Mouse (Mus musculus) adrenal gland, adult 2 months (tissue): Measurements from ENCODE around the gene Rcc2. TPM values are rescaled to one million over a fixed set of nuclear protein-coding genes. Genes with fewer than 3 reads are reported as not detected.

Experiments
- DNase-seq: peaks from one replicate; pipeline ENCODE4 v3.0.0; 2021
- long read RNA-seq: library from polyadenylated mRNA; stranded (forward); transcript quantifications from one replicate; pipeline ENCODE4 v2.0.0, GENCODE M21; 2021
- polyA plus RNA-seq: library from polyadenylated mRNA; depleted of rRNA; stranded (reverse); fragments of >200 nt; gene quantifications from 2 replicates; pipeline ENCODE4 v1.2.3, GENCODE M21; 2012; rRNA removed
- total RNA-seq, 2 experiments: library from RNA; stranded (reverse); gene quantifications; 2 replicates each; pipeline ENCODE4 v1.2.3; 2021

Rcc2 gene
- total RNA-seq (10 to 100 TPM; 62.7 to 64.2 TPM), polyA plus RNA-seq (43.1 and 50.1 TPM in 2 replicates)
- long read RNA-seq, transcript Rcc2-201 (13 exons, 3,767 nt): major isoform, 52 of 77 reads
- long read RNA-seq, partial matches to known transcripts: 20 of 77 reads
- long read RNA-seq, other reads (novel, unspliced or antisense): 4 of 77 reads

- DNase-seq: no peak
Measured at GRCm38 (mm10) chr4:140700269-140701018, at the start of gene Rcc2. Gene Rcc2, plus strand, starts transcription at chr4:140700541.

- no peak for DNase-seq
Measured at GRCm38 (mm10) chr4:140653835-140654583, 46.3 kb upstream of the Rcc2 start.

- DNase-seq: no peak
Measured at GRCm38 (mm10) chr4:140654798-140655197, 45.5 kb upstream of the Rcc2 start.

- no peak for DNase-seq
Measured at GRCm38 (mm10) chr4:140656529-140656928, 43.8 kb upstream of the Rcc2 start.

GRCm38 (mm10) chr4:140657681-140658575, 42.4 kb upstream of the Rcc2 start:
- DNase-seq: peak; percentile 88

- no peak for DNase-seq
Measured at GRCm38 (mm10) chr4:140661406-140662022, 38.8 kb upstream of the Rcc2 start.

- peak; percentile 28 for DNase-seq
Measured at GRCm38 (mm10) chr4:140662453-140662852, 37.9 kb upstream of the Rcc2 start.

GRCm38 (mm10) chr4:140662882-140663585, 37.3 kb upstream of the Rcc2 start:
- no peak for DNase-seq

- no peak for DNase-seq
Measured at GRCm38 (mm10) chr4:140665053-140665452, 35.3 kb upstream of the Rcc2 start.

GRCm38 (mm10) chr4:140665760-140666159, 34.6 kb upstream of the Rcc2 start, which contains the start of gene Arhgef10l:
Gene Arhgef10l, minus strand, starts transcription at chr4:140666012.
- DNase-seq: peak; percentile 86

- no peak for DNase-seq
Measured at GRCm38 (mm10) chr4:140667802-140668201, 32.5 kb upstream of the Rcc2 start.

GRCm38 (mm10) chr4:140673527-140674264, 26.6 kb upstream of the Rcc2 start:
- no peak for DNase-seq

GRCm38 (mm10) chr4:140674345-140674926, 25.9 kb upstream of the Rcc2 start:
- DNase-seq: peak; percentile 83

- DNase-seq: no peak
Measured at GRCm38 (mm10) chr4:140679038-140679437, 21.3 kb upstream of the Rcc2 start.

- peak; percentile 76 for DNase-seq
Measured at GRCm38 (mm10) chr4:140679723-140680380, 20.5 kb upstream of the Rcc2 start.

- DNase-seq: no peak
Measured at GRCm38 (mm10) chr4:140680731-140681397, 19.5 kb upstream of the Rcc2 start.

- DNase-seq: no peak
Measured at GRCm38 (mm10) chr4:140683608-140684007, 16.7 kb upstream of the Rcc2 start.

GRCm38 (mm10) chr4:140684141-140684871, 16.0 kb upstream of the Rcc2 start:
- DNase-seq: no peak
